Mouse (Mus musculus): ENCODE measurements around the gene Cel.

DNA sequence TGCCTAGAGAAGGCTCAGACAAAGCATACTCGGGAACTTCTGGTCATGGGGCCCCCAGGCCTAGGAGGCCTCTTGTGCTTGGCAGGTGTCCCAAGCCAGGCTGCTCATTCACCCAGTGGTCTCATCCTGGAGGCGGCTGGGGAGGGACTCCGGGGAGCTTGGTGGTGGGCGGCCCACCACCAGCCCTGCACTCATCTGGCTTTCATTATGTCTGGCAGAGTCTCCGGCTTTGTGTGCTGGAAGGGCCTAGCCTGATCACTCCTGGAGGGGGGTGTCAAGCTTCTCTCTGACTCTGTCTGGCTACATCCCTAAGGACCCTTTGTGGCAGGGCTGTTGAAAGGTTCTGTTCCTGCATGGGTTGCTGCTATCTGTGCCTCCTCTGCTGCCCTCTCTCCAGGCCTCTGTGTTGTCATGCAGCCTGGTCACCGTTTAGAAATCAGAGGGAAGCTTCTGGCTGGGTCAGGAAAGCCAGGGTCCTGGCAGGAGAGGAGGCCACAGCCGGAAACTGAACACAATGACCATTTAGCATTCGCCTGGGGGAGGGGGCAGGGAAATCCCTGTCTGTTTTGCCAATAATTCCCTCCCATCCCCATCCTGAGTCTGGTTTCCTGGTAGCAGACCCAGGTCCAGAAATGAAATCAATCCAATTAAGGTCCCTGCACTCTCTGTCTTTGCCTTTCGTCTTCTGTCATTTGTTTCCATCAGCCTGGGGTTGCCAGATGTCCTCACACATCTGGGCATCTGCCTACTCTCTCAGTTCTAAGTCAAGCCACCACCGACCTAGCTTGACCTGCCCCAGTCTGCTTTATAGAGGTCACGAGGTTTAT is 28.6 kb downstream of the Cel start:
- TF ChIP-seq CTCF (IDR thresholded peaks at IDR 0.05; ENCODE audit: low read depth) (no peak), EP300 (IDR thresholded peaks at IDR 0.05; ENCODE audit: low read depth) (no peak)

All from liver, embryonic 14.5 days (tissue).